Mouse (Mus musculus) CH12.LX (cell line): Measurements from ENCODE around the gene Traf4. TPM values are rescaled to one million over a fixed set of nuclear protein-coding genes. Genes with fewer than 3 reads are reported as not detected.

Experiments
- DNase-seq: peaks from one replicate; pipeline ENCODE4 v3.0.0-alpha.2; 2013; ENCODE audit errors: extremely low read depth
- H3K27ac ChIP-seq: 2 replicates; pipeline ENCODE4 v1.5.1; 2012; ENCODE audit warnings: low read depth, mild to moderate bottlenecking, control low read depth, moderate library complexity; ENCODE audit not compliant: insufficient read depth
- H3K27me3 ChIP-seq: replicated peaks from 2 replicates; pipeline ENCODE3; 2012; ENCODE audit warnings: inconsistent platforms
- H3K36me3 ChIP-seq, 2 experiments: replicated peaks in 1 of 2; 2 replicates each; pipeline versions ENCODE3 to v1.6.1; 2012; ENCODE audit warnings: inconsistent platforms in 1 of 2, low read length in 1 of 2, mild to moderate bottlenecking in 1 of 2, mixed read lengths in 1 of 2, moderate library complexity in 1 of 2; ENCODE audit not compliant: control insufficient read depth in 1 of 2, insufficient read depth in 1 of 2
- H3K4me1 ChIP-seq, 2 experiments: 2 replicates each; pipeline ENCODE4 v1.6.1; 2012; ENCODE audit warnings: inconsistent platforms in 1 of 2, moderate library complexity in 1 of 2; ENCODE audit not compliant: insufficient read depth in 2 of 2, control insufficient read depth in 1 of 2
- H3K4me2 ChIP-seq: 2 replicates; pipeline ENCODE4 v1.6.1; 2012; ENCODE audit warnings: low read depth, mild to moderate bottlenecking, control low read depth; ENCODE audit not compliant: poor library complexity, insufficient read depth, severe bottlenecking
- H3K4me3 ChIP-seq, 3 experiments: fragments of 150-350 bp in 1 of 3; sonication (generic) in 1 of 3; replicated peaks in 1 of 3; 2 replicates each; pipeline versions ENCODE3 to v1.5.1; 2011 to 2012; ENCODE audit warnings: low read depth in 2 of 3, low read length in 2 of 3, mild to moderate bottlenecking in 2 of 3, moderate library complexity in 2 of 3, control low read depth in 1 of 3, improper control_type of control experiment in 1 of 3, inconsistent platforms in 1 of 3, mixed read lengths in 1 of 3; ENCODE audit not compliant: poor library complexity in 1 of 3
- H3K79me2 ChIP-seq: replicated peaks from 2 replicates; pipeline ENCODE4 v1.6.1; 2012; ENCODE audit warnings: mild to moderate bottlenecking, moderate library complexity; ENCODE audit not compliant: control insufficient read depth, poor library complexity, insufficient read depth, severe bottlenecking; ENCODE audit errors: extremely low read depth
- H3K9ac ChIP-seq: 2 replicates; pipeline ENCODE4 v1.6.1; 2012; ENCODE audit warnings: low read depth, mild to moderate bottlenecking, control low read depth, moderate library complexity; ENCODE audit not compliant: insufficient read depth
- H3K9me3 ChIP-seq: replicated peaks from 2 replicates; pipeline ENCODE3; 2012; ENCODE audit warnings: low read length, inconsistent platforms, mixed read lengths
- BHLHE40 ChIP-seq: IDR thresholded peaks from 2 replicates; pipeline ENCODE4 v1.6.1; 2011; ENCODE audit warnings: mild to moderate bottlenecking, low read depth, low read length, improper control_type of control experiment
- CHD1 ChIP-seq: IDR thresholded peaks from 2 replicates; pipeline ENCODE4 v1.6.1; 2012; ENCODE audit warnings: low read depth, low read length, improper control_type of control experiment, inconsistent platforms
- CHD2 ChIP-seq: IDR thresholded peaks from 2 replicates; pipeline ENCODE4 v1.6.1; 2011; ENCODE audit warnings: low read length, improper control_type of control experiment
- CTCF ChIP-seq, 2 experiments: IDR thresholded peaks in 1 of 2; conservative IDR thresholded peaks in 1 of 2; 2 replicates each; pipeline ENCODE4 v1.5.1; 2011 to 2012; ENCODE audit warnings: low read depth in 2 of 2, low read length in 2 of 2, improper control_type of control experiment in 1 of 2, inconsistent platforms in 1 of 2, mild to moderate bottlenecking in 1 of 2, moderate library complexity in 1 of 2
- E2F4 ChIP-seq: IDR thresholded peaks from 2 replicates; pipeline ENCODE4 v1.6.1; 2011; ENCODE audit warnings: low read depth, low read length, improper control_type of control experiment; ENCODE audit not compliant: insufficient replicate concordance
- ELF1 ChIP-seq: IDR thresholded peaks from 2 replicates; pipeline ENCODE4 v1.6.1; 2014; ENCODE audit warnings: low read depth, mild to moderate bottlenecking, inconsistent platforms, low read length, improper control_type of control experiment
- EP300 ChIP-seq: IDR thresholded peaks from 2 replicates; pipeline ENCODE4 v1.6.1; 2011; ENCODE audit warnings: low read length, improper control_type of control experiment
- HCFC1 ChIP-seq: IDR thresholded peaks from 2 replicates; pipeline ENCODE4 v1.6.1; 2012; ENCODE audit warnings: low read depth, mild to moderate bottlenecking, inconsistent platforms, low read length, improper control_type of control experiment
- JUN ChIP-seq: IDR thresholded peaks from 2 replicates; pipeline ENCODE4 v1.6.1; 2011; ENCODE audit warnings: low read depth, mild to moderate bottlenecking, low read length, improper control_type of control experiment, moderate library complexity; ENCODE audit not compliant: insufficient read depth
- KAT2A ChIP-seq: IDR thresholded peaks from 2 replicates; pipeline ENCODE4 v1.6.1; 2012; ENCODE audit warnings: low read length, improper control_type of control experiment, inconsistent platforms; ENCODE audit not compliant: insufficient replicate concordance
- MAFK ChIP-seq: IDR thresholded peaks from 2 replicates; pipeline ENCODE4 v1.6.1; 2011; ENCODE audit warnings: low read length, improper control_type of control experiment; ENCODE audit not compliant: insufficient replicate concordance
- MAX ChIP-seq: IDR thresholded peaks from 2 replicates; pipeline ENCODE4 v1.6.1; 2011; ENCODE audit warnings: low read length, improper control_type of control experiment
- MEF2A ChIP-seq: IDR thresholded peaks from 2 replicates; pipeline ENCODE4 v1.6.1; 2014; ENCODE audit warnings: low read depth, mild to moderate bottlenecking, inconsistent platforms, low read length, improper control_type of control experiment, borderline replicate concordance
- MXI1 ChIP-seq: IDR thresholded peaks from 2 replicates; pipeline ENCODE4 v1.6.1; 2011; ENCODE audit warnings: mild to moderate bottlenecking, low read depth, low read length, improper control_type of control experiment
- NELFE ChIP-seq: IDR thresholded peaks from 2 replicates; pipeline ENCODE4 v1.6.1; 2011; ENCODE audit warnings: low read depth, low read length, improper control_type of control experiment
- PAX5 ChIP-seq: IDR thresholded peaks from 2 replicates; pipeline ENCODE4 v1.6.1; 2012; ENCODE audit warnings: low read length, inconsistent platforms, mixed read lengths
- POLR2A ChIP-seq: IDR thresholded peaks from 2 replicates; pipeline ENCODE4 v1.6.1; 2011; ENCODE audit warnings: low read depth, mild to moderate bottlenecking, improper control_type of control experiment, low read length
- RAD21 ChIP-seq: IDR thresholded peaks from 2 replicates; pipeline ENCODE4 v1.6.1; 2011; ENCODE audit warnings: low read depth, mild to moderate bottlenecking, low read length, improper control_type of control experiment, moderate library complexity
- SIN3A ChIP-seq: IDR thresholded peaks from 2 replicates; pipeline ENCODE4 v1.6.1; 2012; ENCODE audit warnings: low read length, improper control_type of control experiment, inconsistent platforms
- SMC3 ChIP-seq: IDR thresholded peaks from 2 replicates; pipeline ENCODE4 v1.6.1; 2011; ENCODE audit warnings: low read depth, low read length, improper control_type of control experiment
- TBP ChIP-seq: conservative IDR thresholded peaks from 2 replicates; pipeline ENCODE4 v1.6.1; 2011; ENCODE audit warnings: low read depth, low read length, improper control_type of control experiment
- TCF12 ChIP-seq: IDR thresholded peaks from 2 replicates; pipeline ENCODE4 v1.6.1; 2014; ENCODE audit warnings: low read depth, mild to moderate bottlenecking, inconsistent platforms, low read length, improper control_type of control experiment
- UBTF ChIP-seq: IDR thresholded peaks from 2 replicates; pipeline ENCODE4 v1.6.1; 2012; ENCODE audit warnings: low read depth, mild to moderate bottlenecking, inconsistent platforms, low read length, improper control_type of control experiment, moderate library complexity
- ZC3H11A ChIP-seq: IDR thresholded peaks from 2 replicates; pipeline ENCODE4 v1.6.1; 2012; ENCODE audit warnings: low read depth, mild to moderate bottlenecking, inconsistent platforms, low read length, improper control_type of control experiment
- ZKSCAN1 ChIP-seq: IDR thresholded peaks from 2 replicates; pipeline ENCODE4 v1.6.1; 2012; ENCODE audit warnings: low read depth, inconsistent platforms, low read length, improper control_type of control experiment, borderline replicate concordance
- ZNF384 ChIP-seq: IDR thresholded peaks from 2 replicates; pipeline ENCODE4 v1.6.1; 2012; ENCODE audit warnings: low read depth, low read length, improper control_type of control experiment, inconsistent platforms
- dilution Hi-C: fragments of 300-500 bp; cut with MboI; formaldehyde crosslinking; loops from 2 replicates; pipeline ENCODE4 v1.14.3; 2020; ENCODE audit warnings: low sequenced_read_pairs; ENCODE audit not compliant: extremely low pct_unique_long_range_greater_than_20kb, extremely low pct_ligation_motif_present
- in situ Hi-C: fragments of 300-500 bp; cut with MboI; formaldehyde crosslinking; loops from 3 replicates; pipeline ENCODE4 v1.14.3; 2019; ENCODE audit warnings: low sequenced_read_pairs, low pct_ligation_motif_present, low pct_unique_long_range_greater_than_20kb, mixed read lengths
- polyA plus RNA-seq: library from polyadenylated mRNA; unstranded; fragments of >175 nt; gene quantifications from 2 replicates; pipeline ENCODE4 v1.2.1, GENCODE M21; 2012; ENCODE audit warnings: low read depth; ENCODE audit not compliant: insufficient read length
- total RNA-seq, 2 experiments: library from RNA; depleted of rRNA; stranded (reverse); fragments of 300-350 nt in 1 of 2; fragments of >200 nt in 1 of 2; gene quantifications; 2 replicates each; pipeline ENCODE4 v1.2.3; 2012 to 2014

Gene Traf4
- total and polyA plus RNA-seq, 3 experiments = 20.8 to 68.7 (median 55.9) TPM

- no peak overlapping the region for H3K4me2 ChIP-seq
- H3K4me3 ChIP-seq = no peak overlapping the region
Observed at GRCm38 (mm10) chr11:78146168-78146567, 19.2 kb downstream of the Traf4 start.

DNA sequence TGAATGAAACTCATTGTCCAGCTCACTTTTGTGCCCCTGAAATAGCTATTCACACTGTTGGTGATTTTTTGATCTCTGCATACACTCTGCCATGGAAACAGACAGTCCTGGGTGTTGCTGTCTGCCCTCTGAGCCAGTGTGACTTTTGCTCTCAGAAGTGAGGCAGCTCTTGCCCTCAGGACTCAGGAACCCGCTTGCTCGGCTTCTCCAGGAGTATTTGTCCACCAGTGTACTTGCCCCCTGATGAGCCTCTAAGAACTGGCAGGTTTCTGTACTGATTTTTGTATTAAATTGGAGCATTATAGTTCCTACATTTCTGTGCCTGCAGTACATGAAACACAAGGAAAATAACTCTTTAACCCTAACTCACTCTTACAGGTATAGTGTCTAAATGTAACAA, 21.9 kb downstream of the Traf4 start:
- dilution Hi-C loops = no loop called here

More at GRCm38 (mm10) chr11:78146168-78146567, 19.2 kb downstream of the Traf4 start:
- H3K9ac ChIP-seq = no peak overlapping the region
- TF ChIP-seq CTCF (conservative IDR thresholded peaks at IDR 0.05 in 1 of 2, IDR thresholded peaks at IDR 0.05 in 1 of 2; ENCODE audit: low read depth in 2 of 2, low read length in 2 of 2) = peak in 1 of 2 experiments; percentile 57; a peak in 2 of 4 replicates
- TF ChIP-seq POLR2A = no peak
- TF ChIP-seq E2F4 = no peak
- no peak for TF ChIP-seq MXI1
- TF ChIP-seq RAD21 = peak; percentile 16
- no peak for TF ChIP-seq PAX5
- no peak for TF ChIP-seq EP300
- TF ChIP-seq MAX = no peak
- TF ChIP-seq ZNF384 = no peak
- no peak for TF ChIP-seq KAT2A
- TF ChIP-seq MAFK = no peak
- TF ChIP-seq SIN3A = no peak
- TF ChIP-seq ZC3H11A = no peak
- TF ChIP-seq CHD2 = no peak
- no peak for TF ChIP-seq ZKSCAN1
- no peak for TF ChIP-seq BHLHE40
- TF ChIP-seq SMC3 = peak; percentile 42
- 0 out of 2 replicates have a peak, but pooled peaks cover 3% of the 10 kb centered on the region for H3K79me2 ChIP-seq
- in situ Hi-C loops (no loop called here), dilution Hi-C loops (no loop called here)
- DNase-seq = no peak
- no peaks in the 10 kb centered on the region for H3K27me3 ChIP-seq
- peaks cover 49 to 95% of the 10 kb centered on the region in 2 experiments for H3K36me3 ChIP-seq
- no peaks in the 10 kb centered on the region for H3K9me3 ChIP-seq
- H3K27ac ChIP-seq = no peak overlapping the region
- H3K4me1 ChIP-seq = peaks cover 17 to 46% of the 10 kb centered on the region in 2 experiments; a peak in 3 of 4 replicates

More for the DNA sequence above, 21.9 kb downstream of the Traf4 start:
- Histone ChIP-seq H3K27me3 (no peaks in the 10 kb centered on the region), H3K4me1 (peaks cover 17 to 46% of the 10 kb centered on the region in 2 experiments; a peak in 3 of 4 replicates), H3K4me3 (no peak overlapping the region), H3K9ac (no peak overlapping the region), H3K9me3 (no peaks in the 10 kb centered on the region), H3K36me3 (peaks cover 28 to 86% of the 10 kb centered on the region in 2 experiments), H3K27ac (no peak overlapping the region), H3K79me2 (peaks cover 20% of the 10 kb centered on the region; the same call in 1 of the 2 replicates), H3K4me2 (no peak overlapping the region)
- no peak for DNase-seq
- in situ Hi-C loops = no loop called here
- TF ChIP-seq CHD1 (no peak), SMC3 (no peak), JUN (no peak), ZKSCAN1 (no peak), CTCF (conservative IDR thresholded peaks at IDR 0.05 in 1 of 2, IDR thresholded peaks at IDR 0.05 in 1 of 2; ENCODE audit: low read depth in 2 of 2, low read length in 2 of 2) (no peak), MAX (no peak), CHD2 (no peak), UBTF (no peak), MEF2A (no peak), TBP (no peak), TCF12 (no peak), PAX5 (no peak), NELFE (no peak), KAT2A (no peak), HCFC1 (no peak), ZNF384 (no peak), ELF1 (no peak), MAFK (no peak)
